Mouse (Mus musculus) heart, embryonic 16.5 days (tissue): Measurements from ENCODE around the gene Plekhj1. TPM values are rescaled to one million over a fixed set of nuclear protein-coding genes. Genes with fewer than 3 reads are reported as not detected.

Experiments used
- ATAC-seq: fragments of 200-750 bp; cut with Nextera tagmentation; replicated peaks from 2 replicates; pipeline ENCODE4 v1.8.0; 2017; ENCODE audit warnings: moderate number of reproducible peaks; ENCODE audit not compliant: insufficient read depth, low FRiP score; ENCODE audit errors: extremely low read depth
- H3K27ac ChIP-seq: fragments of 300-500 bp; sonication (generic); 2 replicates; pipeline ENCODE4 v1.5.1; 2014; ENCODE audit warnings: mild to moderate bottlenecking, low read length, control low read depth, moderate library complexity
- H3K27me3 ChIP-seq: fragments of 300-500 bp; sonication (generic); 2 replicates; pipeline ENCODE4 v1.6.1; 2014; ENCODE audit warnings: low read length, mixed read lengths; ENCODE audit not compliant: control insufficient read depth, insufficient read depth
- H3K36me3 ChIP-seq: fragments of 300-500 bp; sonication (generic); 2 replicates; pipeline ENCODE4 v1.6.1; 2014; ENCODE audit not compliant: control insufficient read depth, insufficient read depth
- H3K4me1 ChIP-seq: fragments of 300-500 bp; sonication (generic); 2 replicates; pipeline ENCODE4 v1.6.1; 2014; ENCODE audit warnings: low read length, mixed read lengths; ENCODE audit not compliant: control insufficient read depth, insufficient read depth
- H3K4me2 ChIP-seq: fragments of 300-500 bp; sonication (generic); 2 replicates; pipeline ENCODE4 v1.6.1; 2014; ENCODE audit warnings: low read depth, mild to moderate bottlenecking, control low read depth, low read length
- H3K4me3 ChIP-seq: fragments of 300-500 bp; sonication (generic); 2 replicates; pipeline ENCODE4 v1.5.1; 2014; ENCODE audit warnings: mild to moderate bottlenecking, control low read depth, low read length
- H3K9ac ChIP-seq: fragments of 300-500 bp; sonication (generic); 2 replicates; pipeline ENCODE4 v1.6.1; 2014; ENCODE audit warnings: low read length, control low read depth
- H3K9me3 ChIP-seq: fragments of 300-500 bp; sonication (generic); replicated peaks from 2 replicates; pipeline ENCODE4 v1.6.1; 2016; ENCODE audit warnings: low read length; ENCODE audit not compliant: control insufficient read depth
- WGBS: fragments of 180-500 bp; shearing (Covaris S2); extraction: QIAGEN DNeasy Blood & Tissue Kit; methylation state at CpG from one replicate; pipeline ENCODE4 v1.1.7; 2014; 5-methylcytosine and 5-hydroxymethylcytosine counted together
- polyA plus RNA-seq: library from polyadenylated mRNA; unstranded; fragments of >200 nt; fragmentation: Nextera tagmentation; extraction: Ambion mirVana; gene quantifications from 2 replicates; pipeline ENCODE4 v1.2.1, GENCODE M21; 2015

Plekhj1 gene
- polyA plus RNA-seq, 1 experiment from 2014 or later = 79.4 TPM

- no peak overlapping the region for H3K27ac ChIP-seq
- no peaks in the 10 kb centered on the region for H3K9me3 ChIP-seq
- H3K36me3 ChIP-seq = peaks cover 17% of the 10 kb centered on the region
- peaks cover 64% of the 10 kb centered on the region for H3K4me1 ChIP-seq
- no peaks in the 10 kb centered on the region for H3K27me3 ChIP-seq
- no peak for ATAC-seq
- H3K4me3 ChIP-seq = no peak overlapping the region
- no peak overlapping the region for H3K9ac ChIP-seq
- no peak overlapping the region for H3K4me2 ChIP-seq
- 73% methylated on average over 3 of the region's 3 CpGs for WGBS
These were observed 36.6 kb downstream of the Plekhj1 start for GRCm38 (mm10) chr10:80761821-80762220.

DNA sequence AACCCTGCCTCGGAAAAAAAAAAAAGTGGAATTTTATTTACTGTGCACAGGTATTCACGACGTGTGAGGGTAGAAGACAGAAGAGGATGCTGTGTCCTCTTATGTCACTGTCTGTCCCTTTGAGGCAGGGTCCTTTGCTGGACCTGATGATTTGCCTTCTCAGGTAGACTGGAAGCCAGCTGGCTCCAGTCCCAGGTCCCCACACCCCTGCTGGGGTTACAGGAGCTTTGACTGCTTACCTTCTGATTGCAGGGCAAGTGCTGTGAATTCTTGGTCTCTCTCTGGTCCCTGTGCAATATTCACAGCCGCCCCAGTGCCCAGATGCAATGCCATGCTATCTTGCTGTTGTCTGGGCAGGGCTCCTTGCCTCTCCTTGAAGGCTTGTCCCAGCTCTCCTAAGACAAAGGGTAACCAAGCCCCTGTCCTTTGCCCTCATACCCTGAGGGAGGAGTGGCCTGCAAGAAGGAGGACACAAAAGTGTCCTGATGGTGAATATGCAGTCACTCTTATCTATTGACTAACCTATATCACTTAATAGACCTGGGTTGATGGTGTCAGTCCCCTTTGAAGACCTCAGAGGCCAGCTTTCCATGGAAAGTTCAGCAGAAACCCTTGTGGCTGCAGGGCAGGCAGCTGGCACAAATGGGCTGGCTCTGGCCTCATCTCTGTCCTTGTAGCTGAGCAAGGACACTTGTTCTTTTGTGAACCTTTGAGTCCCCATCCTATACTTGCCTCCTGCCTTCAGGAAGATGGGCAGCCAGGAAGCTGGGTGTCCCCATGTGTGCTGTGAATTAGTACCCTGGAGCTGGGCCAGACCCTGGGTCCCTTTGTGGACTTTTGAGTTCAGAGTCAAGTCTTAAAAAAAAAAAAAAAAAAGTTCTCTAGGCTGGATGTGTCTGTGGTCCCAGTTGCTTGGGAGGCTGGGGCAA is 37.6 kb downstream of the Plekhj1 start:
- peak overlapping the region; percentile 3; the same call in 1 of the 2 replicates for H3K27ac ChIP-seq
- H3K4me2 ChIP-seq = no peak overlapping the region
- no peaks in the 10 kb centered on the region for H3K9me3 ChIP-seq
- no peak overlapping the region for H3K4me3 ChIP-seq
- H3K4me1 ChIP-seq = peaks cover 64% of the 10 kb centered on the region
- peaks cover 8% of the 10 kb centered on the region for H3K36me3 ChIP-seq
- H3K9ac ChIP-seq = no peak overlapping the region
- H3K27me3 ChIP-seq = no peaks in the 10 kb centered on the region
- ATAC-seq = no peak
- 79% methylated on average over 4 of the region's 4 CpGs for WGBS

DNA sequence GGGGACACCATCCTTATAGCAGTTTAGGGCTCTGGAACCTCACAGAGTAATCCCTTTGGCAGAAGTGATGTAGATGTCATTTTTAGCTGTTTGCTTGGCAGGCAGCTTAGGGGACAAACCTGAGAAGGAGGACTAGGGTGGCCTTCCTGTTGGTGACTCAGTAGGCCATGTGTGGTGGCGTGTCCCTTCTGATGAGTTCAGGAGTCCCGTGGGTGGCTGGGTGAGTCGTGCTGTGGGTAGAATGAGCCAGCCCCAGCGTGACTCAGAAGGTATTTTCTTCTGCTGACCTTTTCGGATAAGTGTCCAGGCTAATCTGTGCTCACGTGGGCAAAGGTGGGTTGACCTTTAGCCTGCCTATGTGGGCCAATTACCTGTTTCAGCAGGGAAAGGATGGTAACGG is 39.8 kb downstream of the Plekhj1 start:
- peaks cover 68% of the 10 kb centered on the region for H3K4me1 ChIP-seq
- H3K9me3 ChIP-seq = no peaks in the 10 kb centered on the region
- peak overlapping the region; percentile 55; the same call in 1 of the 2 replicates for H3K9ac ChIP-seq
- H3K4me2 ChIP-seq = no peak overlapping the region
- H3K27ac ChIP-seq = peak overlapping the region; percentile 71
- H3K36me3 ChIP-seq = no peaks in the 10 kb centered on the region
- ATAC-seq = no peak
- 49% methylated on average over 7 of the region's 7 CpGs for WGBS
- H3K4me3 ChIP-seq = no peak overlapping the region
- no peaks in the 10 kb centered on the region for H3K27me3 ChIP-seq

GRCm38 (mm10) chr10:80757717-80758116 is 40.7 kb downstream of the Plekhj1 start:
- Histone ChIP-seq H3K36me3 (no peaks in the 10 kb centered on the region), H3K27ac (peak overlapping the region; percentile 71), H3K4me1 (peaks cover 66% of the 10 kb centered on the region), H3K4me3 (0 out of 2 replicates have a peak overlapping the region, but pooled peaks have one; percentile 2), H3K9me3 (no peaks in the 10 kb centered on the region), H3K4me2 (peak overlapping the region; percentile 86; the same call in 1 of the 2 replicates), H3K27me3 (no peaks in the 10 kb centered on the region), H3K9ac (peak overlapping the region; percentile 55)
- ATAC-seq = peak; percentile 50; the same call in 1 of the 2 replicates
- WGBS = 26% methylated on average over 5 of the region's 5 CpGs

GRCm38 (mm10) chr10:80756967-80757366 is 41.5 kb downstream of the Plekhj1 start:
- Histone ChIP-seq H3K27ac (peak overlapping the region; percentile 71), H3K4me3 (peak overlapping the region; percentile 97), H3K9me3 (no peaks in the 10 kb centered on the region), H3K4me1 (peaks cover 72% of the 10 kb centered on the region), H3K9ac (peak overlapping the region; percentile 27; the same call in 1 of the 2 replicates), H3K36me3 (no peaks in the 10 kb centered on the region), H3K4me2 (peak overlapping the region; percentile 86), H3K27me3 (no peaks in the 10 kb centered on the region)
- no peak for ATAC-seq
- whole genome bisulfite sequencing = 46% methylated on average over 4 of the region's 4 CpGs

- Histone ChIP-seq H3K27ac (peak overlapping the region; percentile 89), H3K4me1 (peaks cover 68% of the 10 kb centered on the region), H3K36me3 (no peaks in the 10 kb centered on the region), H3K9ac (peak overlapping the region; percentile 97), H3K27me3 (no peaks in the 10 kb centered on the region), H3K9me3 (no peaks in the 10 kb centered on the region), H3K4me3 (peak overlapping the region; percentile 97), H3K4me2 (peak overlapping the region; percentile 86)
- no peak for ATAC-seq
- WGBS = 30% methylated on average over 2 of the region's 2 CpGs
These were observed 41.9 kb downstream of the Plekhj1 start for GRCm38 (mm10) chr10:80756509-80756908.

GRCm38 (mm10) chr10:80756099-80756498 is 42.3 kb downstream of the Plekhj1 start:
- peaks cover 64% of the 10 kb centered on the region for H3K4me1 ChIP-seq

GRCm38 (mm10) chr10:80755291-80756015 is 43.0 kb downstream of the Plekhj1 start:
- Histone ChIP-seq H3K36me3 (no peaks in the 10 kb centered on the region), H3K4me2 (peak overlapping the region; percentile 86), H3K4me3 (peak overlapping the region; percentile 97), H3K9ac (peak overlapping the region; percentile 97), H3K9me3 (no peaks in the 10 kb centered on the region), H3K27ac (peak overlapping the region; percentile 89), H3K27me3 (no peaks in the 10 kb centered on the region), H3K4me1 (peaks cover 61% of the 10 kb centered on the region)
- 0 out of 2 replicates have a peak, but pooled peaks have one; percentile 2 for ATAC-seq
- under 1% methylated on average over 61 of the region's 75 CpGs for WGBS

More at GRCm38 (mm10) chr10:80756099-80756498, 42.3 kb downstream of the Plekhj1 start:
- no peaks in the 10 kb centered on the region for H3K9me3 ChIP-seq
- peak overlapping the region; percentile 86 for H3K4me2 ChIP-seq
- no peak for ATAC-seq
- peak overlapping the region; percentile 97 for H3K9ac ChIP-seq
- WGBS = 14% methylated on average over 3 of the region's 3 CpGs
- no peaks in the 10 kb centered on the region for H3K27me3 ChIP-seq
- H3K4me3 ChIP-seq = peak overlapping the region; percentile 97
- H3K36me3 ChIP-seq = no peaks in the 10 kb centered on the region
- peak overlapping the region; percentile 89 for H3K27ac ChIP-seq
